Mouse (Mus musculus): ENCODE results near the gene Prnp. TPM values are rescaled to one million over a fixed set of nuclear protein-coding genes. Genes with fewer than 3 reads are reported as not detected.

The Prnp gene
- polyA plus RNA-seq (2015; fragmentation: Nextera tagmentation; extraction: Ambion mirVana): 204 and 205 TPM in 2 replicates

DNA sequence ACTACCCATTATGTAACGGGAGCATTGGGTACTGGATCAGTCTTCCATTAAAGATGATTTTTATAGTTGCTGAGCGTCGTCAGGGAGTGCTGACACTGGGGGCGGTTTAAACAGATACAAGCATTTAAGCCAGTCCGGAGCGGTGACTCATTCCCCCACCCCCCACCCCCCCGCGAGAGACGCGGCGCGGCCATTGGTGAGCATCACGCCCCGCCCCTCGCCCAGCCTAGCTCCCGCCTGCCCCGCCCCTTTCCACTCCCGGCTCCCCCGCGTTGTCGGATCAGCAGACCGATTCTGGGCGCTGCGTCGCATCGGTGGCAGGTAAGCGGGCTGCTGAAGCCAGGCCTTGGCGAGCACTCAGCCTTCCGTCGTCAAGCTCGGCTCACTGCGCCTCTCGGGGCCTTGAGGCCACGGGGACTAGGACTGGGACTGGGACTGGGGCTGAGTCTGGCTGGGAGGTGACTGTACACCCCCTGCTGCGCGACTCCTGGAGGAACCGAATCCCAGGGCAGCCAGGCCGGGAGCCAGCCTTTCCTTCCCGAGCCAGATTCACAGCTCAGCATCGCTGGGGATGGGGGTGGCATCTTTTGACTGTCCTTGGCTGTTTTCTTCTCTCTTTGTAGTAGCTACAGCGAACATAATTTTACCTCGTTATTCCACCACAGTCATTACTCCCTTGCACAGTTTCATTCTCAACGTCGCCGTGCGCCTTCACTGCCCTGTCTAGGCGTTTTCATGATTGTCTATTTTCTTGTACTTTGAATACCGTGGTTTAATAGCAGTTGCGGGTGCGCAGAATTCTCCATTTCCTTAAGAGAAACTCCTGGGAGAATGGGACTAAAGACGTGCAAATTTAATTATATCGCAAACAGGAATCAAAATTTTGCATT lies at the start of gene Prnp, which contains the start of gene Prn:
Gene Prnp (plus strand): TSS at position 246 of the 890 bp plus-strand sequence.
Gene Prn (plus strand): TSS at position 275 of the 890 bp plus-strand sequence.
- H3K4me1 ChIP-seq (replicated peaks; ENCODE audit: control insufficient read depth, insufficient read depth, low read length): peaks cover 26% of the 10 kb centered on the region
- ATAC-seq: peak; percentile 95
- H3K36me3 ChIP-seq (ENCODE audit: control insufficient read depth, insufficient read depth): no peaks in the 10 kb centered on the region
- peak within 1 kb of the TSS; percentile 76 for H3K4me3 ChIP-seq (replicated peaks; ENCODE audit: low read length)
- peak within 1 kb of the TSS; percentile 52 for H3K4me2 ChIP-seq (ENCODE audit: low read length)
- no peaks in the 10 kb centered on the region for H3K27me3 ChIP-seq (replicated peaks; ENCODE audit: control insufficient read depth, insufficient read depth, low read length)
- 3% methylated on average over 52 of the region's 52 CpGs for WGBS
- H3K27ac ChIP-seq (ENCODE audit: low read length): peak within 1 kb of the TSS; percentile 97
- H3K9me3 ChIP-seq (ENCODE audit: control insufficient read depth, low read length): no peaks in the 10 kb centered on the region
- H3K9ac ChIP-seq (replicated peaks; ENCODE audit: low read depth, low read length): peak within 1 kb of the TSS; percentile 92

DNA sequence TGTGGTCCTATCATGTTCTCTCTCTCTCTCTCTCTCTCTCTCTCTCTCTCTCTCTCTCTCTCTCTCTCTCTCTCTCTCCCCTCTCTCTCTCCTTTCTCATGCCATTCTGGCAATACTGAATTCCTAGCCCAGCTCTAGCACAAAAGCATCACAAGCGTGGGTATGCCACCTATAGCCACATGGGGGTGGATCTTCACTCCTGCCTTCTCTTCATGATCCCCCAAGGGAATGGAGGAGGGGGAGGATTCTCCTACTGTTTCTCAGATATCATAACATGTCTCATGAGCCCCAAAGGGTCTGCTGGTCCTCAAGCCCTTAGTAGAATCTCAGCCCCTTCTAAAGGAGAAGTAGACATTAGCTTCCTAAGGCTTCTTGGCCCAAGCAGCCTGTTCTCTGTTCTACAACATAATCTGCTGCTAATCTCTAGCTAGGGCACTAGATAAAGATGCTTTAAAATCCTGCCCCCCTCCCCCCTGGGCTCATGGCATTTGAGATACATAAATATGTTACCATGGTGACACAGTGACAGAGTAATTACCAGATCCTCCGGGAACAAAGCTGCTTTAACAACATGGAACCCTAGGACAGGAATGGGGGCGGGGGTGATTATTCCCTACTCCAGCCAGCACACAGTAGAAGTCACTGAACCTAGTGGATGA lies 47.0 kb upstream of the Prnp start:
- no peaks in the 10 kb centered on the region for H3K27me3 ChIP-seq (replicated peaks; ENCODE audit: control insufficient read depth, insufficient read depth, low read length)
- peaks cover 15% of the 10 kb centered on the region for H3K4me1 ChIP-seq (replicated peaks; ENCODE audit: control insufficient read depth, insufficient read depth, low read length)
- peak overlapping the region; percentile 79 for H3K27ac ChIP-seq (ENCODE audit: low read length)
- no peaks in the 10 kb centered on the region for H3K36me3 ChIP-seq (ENCODE audit: control insufficient read depth, insufficient read depth)
- WGBS: 39% methylated on average over 3 of the region's 3 CpGs
- peak; percentile 87 for ATAC-seq
- H3K9ac ChIP-seq (replicated peaks; ENCODE audit: low read depth, low read length): no peak overlapping the region
- H3K4me3 ChIP-seq (replicated peaks; ENCODE audit: low read length): no peak overlapping the region
- H3K9me3 ChIP-seq (ENCODE audit: control insufficient read depth, low read length): no peaks in the 10 kb centered on the region
- H3K4me2 ChIP-seq (ENCODE audit: low read length): no peak overlapping the region

DNA sequence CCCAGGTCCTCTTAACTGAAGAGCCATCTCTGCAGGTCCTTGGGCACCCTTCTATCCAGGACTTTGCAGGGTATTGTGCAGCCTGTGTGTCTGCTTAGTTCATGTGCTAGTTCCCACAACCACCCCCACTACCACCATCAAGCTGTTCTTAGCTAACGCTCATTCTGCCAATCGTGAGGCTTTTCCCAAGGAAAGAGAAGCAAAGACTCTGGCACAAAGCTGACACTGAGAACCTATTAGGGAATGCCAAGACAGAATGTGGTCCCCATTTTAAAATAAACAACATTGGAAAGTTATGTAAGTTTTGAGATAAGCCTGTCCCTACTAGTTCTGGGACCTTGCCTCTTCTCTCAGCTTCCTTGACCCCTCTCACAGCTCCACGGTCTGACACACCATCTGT lies 46.3 kb upstream of the Prnp start:
- Histone ChIP-seq H3K9me3 (ENCODE audit: control insufficient read depth, low read length) (no peaks in the 10 kb centered on the region), H3K4me2 (ENCODE audit: low read length) (no peak overlapping the region), H3K4me1 (replicated peaks; ENCODE audit: control insufficient read depth, insufficient read depth, low read length) (peaks cover 15% of the 10 kb centered on the region), H3K36me3 (ENCODE audit: control insufficient read depth, insufficient read depth) (no peaks in the 10 kb centered on the region), H3K27ac (ENCODE audit: low read length) (peak overlapping the region; percentile 79; the same call in 1 of the 2 replicates), H3K9ac (replicated peaks; ENCODE audit: low read depth, low read length) (no peak overlapping the region), H3K4me3 (replicated peaks; ENCODE audit: low read length) (no peak overlapping the region), H3K27me3 (replicated peaks; ENCODE audit: control insufficient read depth, insufficient read depth, low read length) (no peaks in the 10 kb centered on the region)
- WGBS: 57% methylated on average over 3 of the region's 3 CpGs
- peak; percentile 44 for ATAC-seq

DNA sequence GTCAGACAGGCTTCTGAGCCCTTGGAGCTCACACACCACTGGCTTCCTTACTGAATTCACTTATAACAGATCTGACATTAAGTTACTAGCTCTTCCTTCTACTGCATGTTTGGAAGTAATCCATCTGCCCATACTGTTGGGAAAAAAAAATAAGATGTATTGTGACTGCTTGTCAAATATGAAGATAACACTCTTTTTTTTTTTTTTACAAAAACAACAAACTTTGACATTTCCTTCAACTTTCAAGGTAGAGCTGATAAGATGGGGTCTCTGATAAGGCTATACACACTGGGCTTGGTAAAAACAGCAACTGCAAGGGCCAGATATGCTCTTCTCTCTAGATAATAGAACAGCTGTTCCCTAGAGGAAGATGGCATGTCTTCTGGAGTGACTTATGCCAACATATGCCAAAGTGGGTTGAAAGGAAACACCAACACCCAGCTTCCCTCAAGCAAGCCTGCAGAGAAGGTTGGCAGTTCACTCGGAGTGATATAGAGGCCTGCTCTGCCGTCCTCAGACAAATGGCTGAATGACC lies 45.4 kb upstream of the Prnp start:
- H3K27ac ChIP-seq (ENCODE audit: low read length): no peak overlapping the region; the same call in 1 of the 2 replicates

DNA sequence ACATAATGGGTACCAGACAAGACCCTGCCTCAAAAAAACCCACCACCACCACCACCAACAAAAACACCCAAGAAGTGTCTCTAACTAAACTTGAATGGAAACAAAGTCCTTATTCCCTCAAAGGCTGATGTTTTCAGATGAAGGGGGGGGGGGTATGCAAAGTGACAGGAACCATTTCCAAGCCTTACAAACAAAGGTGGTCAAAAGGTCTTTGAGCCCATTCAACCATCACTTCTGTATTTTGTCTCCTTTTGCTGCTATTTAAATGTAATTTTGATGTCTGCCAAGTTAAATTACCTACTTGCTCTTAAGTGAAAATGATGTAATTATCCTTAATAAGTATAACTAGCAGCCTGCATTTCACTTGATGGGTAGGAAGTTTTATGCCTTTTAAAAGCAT lies 43.1 kb upstream of the Prnp start:
- Histone ChIP-seq H3K4me2 (ENCODE audit: low read length) (no peak overlapping the region), H3K4me1 (replicated peaks; ENCODE audit: control insufficient read depth, insufficient read depth, low read length) (peaks cover 15% of the 10 kb centered on the region), H3K27me3 (replicated peaks; ENCODE audit: control insufficient read depth, insufficient read depth, low read length) (no peaks in the 10 kb centered on the region), H3K9ac (replicated peaks; ENCODE audit: low read depth, low read length) (no peak overlapping the region), H3K36me3 (ENCODE audit: control insufficient read depth, insufficient read depth) (no peaks in the 10 kb centered on the region), H3K4me3 (replicated peaks; ENCODE audit: low read length) (no peak overlapping the region), H3K9me3 (ENCODE audit: control insufficient read depth, low read length) (no peaks in the 10 kb centered on the region), H3K27ac (ENCODE audit: low read length) (no peak overlapping the region)
- ATAC-seq: peak; percentile 39; the same call in 1 of the 2 replicates

More for the DNA sequence above, 45.4 kb upstream of the Prnp start:
- no peaks in the 10 kb centered on the region for H3K27me3 ChIP-seq (replicated peaks; ENCODE audit: control insufficient read depth, insufficient read depth, low read length)
- no peaks in the 10 kb centered on the region for H3K36me3 ChIP-seq (ENCODE audit: control insufficient read depth, insufficient read depth)
- no peak overlapping the region for H3K9ac ChIP-seq (replicated peaks; ENCODE audit: low read depth, low read length)
- 80% methylated on average over 2 of the region's 2 CpGs for WGBS
- H3K4me1 ChIP-seq (replicated peaks; ENCODE audit: control insufficient read depth, insufficient read depth, low read length): peaks cover 15% of the 10 kb centered on the region
- H3K4me3 ChIP-seq (replicated peaks; ENCODE audit: low read length): no peak overlapping the region
- H3K4me2 ChIP-seq (ENCODE audit: low read length): no peak overlapping the region
- no peak for ATAC-seq
- H3K9me3 ChIP-seq (ENCODE audit: control insufficient read depth, low read length): no peaks in the 10 kb centered on the region

DNA sequence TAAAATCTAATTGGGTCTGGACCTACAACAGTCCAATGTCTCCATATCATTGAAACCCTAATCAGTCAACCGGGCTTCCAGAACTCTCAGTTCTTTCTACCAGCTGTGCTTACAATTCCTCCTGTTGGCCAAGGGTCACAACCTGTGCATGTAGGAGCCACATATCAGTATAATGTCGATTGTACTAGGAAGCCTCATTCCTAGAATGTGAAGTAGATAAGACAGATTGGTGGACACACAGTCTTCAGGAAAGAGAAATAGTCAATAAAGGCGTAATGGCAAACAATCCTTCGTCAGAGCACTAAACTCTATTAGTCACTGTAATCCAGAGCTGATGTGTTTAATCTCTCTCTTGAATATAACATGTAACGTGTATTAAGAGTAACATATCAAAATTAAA lies 40.7 kb upstream of the Prnp start:
- Histone ChIP-seq H3K4me3 (replicated peaks; ENCODE audit: low read length) (no peak overlapping the region), H3K27ac (ENCODE audit: low read length) (no peak overlapping the region), H3K4me1 (replicated peaks; ENCODE audit: control insufficient read depth, insufficient read depth, low read length) (peaks cover under 1% of the 10 kb centered on the region; the same call in 1 of the 2 replicates), H3K4me2 (ENCODE audit: low read length) (no peak overlapping the region), H3K9me3 (ENCODE audit: control insufficient read depth, low read length) (peaks cover 4% of the 10 kb centered on the region; the same call in 1 of the 2 replicates), H3K36me3 (ENCODE audit: control insufficient read depth, insufficient read depth) (no peaks in the 10 kb centered on the region), H3K27me3 (replicated peaks; ENCODE audit: control insufficient read depth, insufficient read depth, low read length) (no peaks in the 10 kb centered on the region), H3K9ac (replicated peaks; ENCODE audit: low read depth, low read length) (no peak overlapping the region)
- no peak for ATAC-seq
- 91% methylated on average over 5 of the region's 5 CpGs for WGBS

DNA sequence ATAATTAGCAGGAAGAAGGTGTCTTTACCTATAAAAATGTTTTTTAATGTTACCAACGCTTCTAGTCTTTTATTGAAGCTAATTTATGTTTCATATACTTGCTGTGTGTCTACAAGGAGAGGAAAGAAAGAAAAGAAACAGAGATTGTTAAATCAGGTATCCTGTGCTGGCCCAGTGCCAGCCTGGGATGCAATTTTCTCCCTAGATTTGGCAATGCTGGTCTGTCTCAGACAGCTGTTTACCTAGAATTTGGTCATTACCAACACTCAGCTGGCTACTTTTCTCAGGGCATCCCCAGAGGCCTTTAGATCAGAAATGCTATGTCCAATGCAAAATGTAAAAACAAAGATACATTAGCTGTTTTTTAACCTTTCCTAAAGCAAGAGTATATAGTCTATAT lies 36.4 kb upstream of the Prnp start:
- WGBS: 63% methylated on average over 1 of the region's 1 CpGs
- Histone ChIP-seq H3K27me3 (replicated peaks; ENCODE audit: control insufficient read depth, insufficient read depth, low read length) (no peaks in the 10 kb centered on the region), H3K9me3 (ENCODE audit: control insufficient read depth, low read length) (peaks cover 4% of the 10 kb centered on the region; the same call in 1 of the 2 replicates), H3K36me3 (ENCODE audit: control insufficient read depth, insufficient read depth) (no peaks in the 10 kb centered on the region), H3K4me3 (replicated peaks; ENCODE audit: low read length) (no peak overlapping the region), H3K9ac (replicated peaks; ENCODE audit: low read depth, low read length) (no peak overlapping the region), H3K4me2 (ENCODE audit: low read length) (no peak overlapping the region), H3K27ac (ENCODE audit: low read length) (no peak overlapping the region), H3K4me1 (replicated peaks; ENCODE audit: control insufficient read depth, insufficient read depth, low read length) (no peaks in the 10 kb centered on the region)
- no peak for ATAC-seq

DNA sequence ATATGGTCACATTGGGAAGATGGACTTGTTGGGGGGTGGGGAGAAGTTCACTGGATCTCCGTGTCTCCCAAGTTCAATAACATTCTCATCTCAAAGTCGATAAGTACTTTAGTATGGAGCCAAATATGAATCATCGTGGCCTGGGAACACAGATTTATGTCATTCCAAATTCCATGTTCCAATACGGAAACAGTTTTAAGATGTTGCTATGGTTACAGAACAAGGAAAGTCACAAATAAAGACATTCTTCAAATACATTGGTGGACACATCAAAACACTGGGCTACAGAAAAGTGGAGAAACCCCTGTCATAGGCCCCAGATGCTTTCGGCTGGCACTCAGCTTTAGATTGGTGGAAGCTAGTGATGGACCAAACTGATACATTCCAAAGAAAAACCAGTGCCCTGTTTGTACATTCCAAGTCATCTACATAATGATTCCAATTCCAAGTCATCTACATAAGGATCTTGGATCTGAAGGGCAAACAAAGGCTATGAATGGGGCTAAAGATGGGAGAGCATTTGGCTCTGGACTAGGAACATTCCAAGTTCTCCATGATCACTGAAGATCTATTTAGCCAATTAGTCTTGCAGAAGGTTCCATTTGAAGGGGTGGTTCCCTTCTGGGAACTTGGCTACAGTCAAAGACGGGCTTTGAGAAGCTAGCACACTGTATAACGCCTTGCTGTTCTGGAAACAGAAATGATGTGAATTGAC lies 33.0 kb upstream of the Prnp start:
- Histone ChIP-seq H3K27ac (ENCODE audit: low read length) (no peak overlapping the region), H3K36me3 (ENCODE audit: control insufficient read depth, insufficient read depth) (no peaks in the 10 kb centered on the region), H3K9me3 (ENCODE audit: control insufficient read depth, low read length) (peaks cover 4% of the 10 kb centered on the region; the same call in 1 of the 2 replicates), H3K4me2 (ENCODE audit: low read length) (no peak overlapping the region), H3K4me1 (replicated peaks; ENCODE audit: control insufficient read depth, insufficient read depth, low read length) (no peaks in the 10 kb centered on the region), H3K9ac (replicated peaks; ENCODE audit: low read depth, low read length) (no peak overlapping the region), H3K4me3 (replicated peaks; ENCODE audit: low read length) (no peak overlapping the region), H3K27me3 (replicated peaks; ENCODE audit: control insufficient read depth, insufficient read depth, low read length) (no peaks in the 10 kb centered on the region)
- no peak for ATAC-seq
- 92% methylated on average over 7 of the region's 7 CpGs for WGBS
